Mouse (Mus musculus) cortical plate, adult 2 months (tissue): Measurements from ENCODE around the gene Prokr1.

Experiments used
- CTCF ChIP-seq: fragments of 200-500 bp; IDR thresholded peaks from 2 replicates; pipeline ENCODE4 v1.5.1; 2011; ENCODE audit warnings: mild to moderate bottlenecking, control low read depth, low read length; ENCODE audit not compliant: insufficient read depth; ENCODE audit errors: extremely low read depth
- POLR2A ChIP-seq: fragments of 200-500 bp; IDR thresholded peaks from 2 replicates; pipeline ENCODE4 v1.6.1; 2011; ENCODE audit warnings: mild to moderate bottlenecking, low read length, control low read depth; ENCODE audit not compliant: insufficient read depth; ENCODE audit errors: extremely low read depth

GRCm38 (mm10) chr6:87553724-87554123 is 36.8 kb downstream of the Prokr1 start:
- TF ChIP-seq POLR2A (no peak), CTCF (no peak)
